Mouse (Mus musculus): ENCODE measurements around the gene Gnaq.
A peak's percentile ranks its signal among the peaks of the same experiment; 100 is the strongest.

Gene Gnaq

DNA sequence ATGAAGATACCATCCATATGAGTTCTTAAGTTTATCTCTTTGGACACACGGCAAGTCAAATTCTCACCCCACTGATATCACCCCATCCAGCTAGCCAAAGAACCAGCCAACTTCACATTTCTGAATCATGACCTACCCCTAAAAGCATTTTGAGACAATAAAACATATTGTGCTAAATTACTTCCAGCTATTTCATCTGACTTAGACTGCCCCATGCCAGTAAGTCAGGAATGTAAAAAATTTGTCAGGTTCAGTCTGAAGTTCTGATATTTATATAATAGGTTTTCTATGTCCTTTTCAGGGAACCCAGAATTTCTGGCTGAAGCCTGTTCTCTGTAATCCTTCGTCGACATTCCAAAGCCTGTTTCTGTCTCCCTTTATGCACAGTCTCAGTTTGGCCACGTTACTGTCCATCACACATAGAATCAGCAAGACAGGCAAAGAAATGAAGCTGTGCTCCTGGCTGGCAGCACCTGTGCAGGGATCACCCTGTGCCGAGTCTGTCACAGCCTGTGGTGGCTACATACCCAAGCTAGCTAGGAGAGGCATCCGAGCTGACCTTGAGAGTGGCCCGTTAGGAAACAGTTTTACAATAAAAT is 233.9 kb downstream of the Gnaq start:
- no peak for DNase-seq (ENCODE audit: low read depth, low spot score)

- peak; percentile 40 for DNase-seq (ENCODE audit: low read depth, low spot score)
Measured at GRCm38 (mm10) chr19:16367218-16367617, 234.6 kb downstream of the Gnaq start.

DNA sequence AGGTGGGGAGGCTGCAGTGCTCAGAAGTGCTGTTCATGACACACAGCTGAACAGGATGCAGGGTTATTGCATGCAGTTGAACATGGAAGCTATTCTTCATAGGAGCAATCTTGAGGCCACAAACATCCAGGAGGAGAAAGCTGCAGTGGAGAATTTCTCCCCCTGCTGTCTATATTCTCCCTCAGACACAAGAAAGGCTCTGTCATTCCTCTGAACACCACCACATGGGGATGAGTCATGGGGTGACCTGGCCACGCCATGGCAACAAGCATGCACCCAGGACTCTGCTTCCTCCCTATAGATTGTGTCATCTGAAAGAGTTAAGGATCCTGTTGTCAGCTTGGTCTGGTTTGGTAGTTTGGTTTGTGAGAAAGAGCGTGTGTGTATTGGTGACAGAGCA is 239.0 kb downstream of the Gnaq start:
- DNase-seq (ENCODE audit: low read depth, low spot score), result peak; percentile 41

DNA sequence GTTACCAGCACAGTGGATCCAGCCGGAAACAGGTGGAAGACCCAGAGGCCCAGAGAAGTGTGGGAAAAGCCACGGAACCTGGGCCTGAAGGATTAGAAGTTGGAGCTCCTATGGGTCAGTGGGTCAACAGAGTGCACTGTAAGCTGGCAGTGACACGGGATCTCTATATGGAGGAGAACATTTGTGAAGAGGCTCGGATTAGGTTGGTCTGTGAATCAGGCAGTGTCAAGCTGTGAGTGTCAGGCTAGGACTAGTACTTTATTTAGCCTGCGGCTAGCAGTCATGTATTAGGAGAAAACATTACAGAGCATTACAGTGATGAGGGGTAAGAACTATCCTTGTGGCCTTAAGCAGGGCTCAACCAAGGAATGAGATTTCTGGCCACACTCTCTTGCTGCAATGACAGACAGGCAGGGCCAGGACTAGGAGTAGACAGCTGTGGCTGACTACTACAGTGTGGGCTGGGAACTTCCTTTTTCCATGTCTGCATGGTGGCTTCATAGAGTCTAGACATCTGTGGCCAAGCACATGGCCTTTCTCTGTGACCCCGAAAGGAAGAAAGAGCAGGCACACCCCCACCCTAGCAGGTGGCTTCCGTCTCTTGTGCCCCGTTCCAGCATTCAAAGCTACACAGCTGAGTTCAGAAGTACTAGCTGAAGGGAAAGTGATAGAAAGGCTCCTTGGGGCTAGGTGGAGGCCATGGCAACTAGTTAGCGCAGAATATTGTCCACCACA is 240.3 kb downstream of the Gnaq start:
- peak; percentile 42 for DNase-seq (ENCODE audit: low read depth, low spot score)

DNA sequence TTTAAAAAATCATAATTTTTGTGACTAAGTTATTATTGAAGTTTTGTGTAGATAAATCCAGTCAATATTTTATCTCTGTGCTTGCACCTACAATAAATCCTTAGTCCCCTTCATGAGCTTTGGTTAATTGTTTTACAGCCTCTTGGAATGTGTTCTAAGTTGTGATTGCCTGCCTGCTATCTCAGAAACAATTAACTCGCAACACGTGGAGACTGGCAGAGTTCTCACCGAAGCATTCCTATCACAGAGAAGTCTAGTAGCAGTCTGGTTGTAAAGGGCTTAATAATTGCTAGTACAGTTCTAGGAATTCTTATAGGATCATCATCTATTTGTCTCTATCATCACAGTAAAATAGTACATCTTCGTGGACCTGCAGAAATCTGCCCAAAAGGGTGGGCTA is 243.2 kb downstream of the Gnaq start:
- DNase-seq (ENCODE audit: low read depth, low spot score), result no peak

DNA sequence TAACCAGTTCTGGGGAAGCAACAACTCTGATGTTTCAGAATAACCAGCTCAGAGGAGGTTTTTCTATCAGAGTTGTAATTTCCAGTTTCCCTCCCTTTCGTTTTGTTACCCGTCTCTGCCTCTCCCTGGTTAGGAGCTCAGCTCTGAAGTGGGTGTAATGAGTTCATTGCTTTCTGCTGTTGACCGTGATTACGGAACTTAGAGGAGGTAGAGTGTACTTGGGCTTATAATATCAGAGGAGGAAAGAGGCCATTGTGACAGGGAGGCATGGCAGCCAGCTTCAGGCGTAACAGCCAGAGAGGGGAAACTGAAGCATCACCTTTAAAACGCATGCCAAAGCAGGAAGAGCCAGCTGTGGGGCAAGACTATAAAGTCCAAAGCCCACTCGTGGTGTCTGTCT is 245.9 kb downstream of the Gnaq start:
- DNase-seq (ENCODE audit: low read depth, low spot score), result no peak

- DNase-seq (ENCODE audit: low read depth, low spot score), result no peak
Measured at GRCm38 (mm10) chr19:16379687-16380086, 247.1 kb downstream of the Gnaq start.

DNA sequence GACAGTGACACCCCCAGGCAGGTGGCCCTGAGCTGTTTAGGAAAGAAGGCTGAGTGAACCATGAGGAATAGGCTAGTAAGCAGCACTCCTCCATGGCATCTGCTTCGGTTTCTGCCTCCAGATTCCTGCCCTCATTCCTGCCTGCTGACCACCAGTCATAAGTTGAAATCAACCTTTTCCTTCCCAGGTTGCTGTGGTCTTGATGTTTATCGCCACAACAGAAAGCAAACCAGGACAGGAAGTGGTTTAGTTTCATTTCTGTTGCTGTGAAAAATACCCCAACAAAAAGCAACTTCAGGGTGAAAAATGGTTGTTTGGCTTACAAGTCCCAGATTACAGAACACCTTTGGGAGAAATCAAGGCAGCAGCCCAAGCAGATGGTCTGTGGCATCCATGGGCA is 249.8 kb downstream of the Gnaq start:
- DNase-seq (ENCODE audit: low read depth, low spot score), result no peak

DNA sequence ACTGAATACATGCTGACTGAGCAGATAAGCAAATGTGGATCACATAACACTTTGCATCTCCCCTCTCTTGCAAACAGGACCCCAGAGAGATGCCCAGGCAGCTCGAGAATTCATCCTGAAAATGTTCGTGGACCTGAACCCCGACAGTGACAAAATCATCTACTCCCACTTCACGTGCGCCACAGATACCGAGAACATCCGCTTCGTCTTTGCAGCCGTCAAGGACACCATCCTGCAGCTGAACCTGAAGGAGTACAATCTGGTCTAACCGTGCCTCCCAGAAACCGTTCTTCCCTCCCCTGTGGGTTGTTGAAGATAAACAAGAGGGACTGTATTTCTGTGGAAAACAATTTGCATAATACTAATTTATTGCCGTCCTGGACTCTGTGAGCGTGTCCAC is 250.5 kb downstream of the Gnaq start:
- no peak for DNase-seq (ENCODE audit: low read depth, low spot score)

DNA sequence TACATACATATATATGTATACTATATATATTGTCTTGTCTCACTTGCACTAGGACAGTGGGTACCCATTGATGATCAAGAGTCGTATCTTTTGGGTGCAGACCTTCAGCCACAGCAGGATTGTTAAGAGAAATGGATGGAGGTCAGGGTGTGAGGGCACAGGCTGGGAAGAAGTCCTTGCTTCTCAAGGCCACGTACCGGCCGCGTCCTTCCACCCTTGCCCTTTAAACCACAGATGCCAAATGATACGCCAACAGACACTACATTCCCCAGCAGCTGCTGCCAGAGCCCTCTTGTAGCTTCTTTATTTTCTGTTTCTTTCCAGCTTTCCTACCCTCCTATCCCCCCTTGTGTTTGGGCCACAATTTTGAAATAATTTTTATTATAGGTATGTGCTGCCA is 251.5 kb downstream of the Gnaq start:
- DNase-seq (ENCODE audit: low read depth, low spot score), result no peak

DNA sequence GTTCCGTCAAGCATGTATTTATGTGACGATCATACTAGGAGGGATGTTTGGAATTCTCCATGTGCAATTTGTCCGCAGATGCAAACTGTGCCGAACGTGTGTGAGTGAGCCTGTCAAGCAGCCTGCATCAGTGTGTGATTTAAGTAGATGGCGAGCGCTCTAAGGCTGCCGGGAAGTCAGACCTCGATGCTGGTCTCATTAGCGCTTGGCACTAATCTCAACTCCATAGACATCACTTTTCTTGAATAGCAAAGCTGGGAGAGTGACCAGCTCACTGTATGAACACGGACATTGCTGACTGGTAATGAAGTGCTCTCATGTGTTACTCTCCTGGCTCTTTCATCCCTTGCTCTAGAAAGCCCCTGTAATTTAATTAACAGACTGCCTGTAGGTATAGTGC is 252.3 kb downstream of the Gnaq start:
- no peak for DNase-seq (ENCODE audit: low read depth, low spot score)

DNA sequence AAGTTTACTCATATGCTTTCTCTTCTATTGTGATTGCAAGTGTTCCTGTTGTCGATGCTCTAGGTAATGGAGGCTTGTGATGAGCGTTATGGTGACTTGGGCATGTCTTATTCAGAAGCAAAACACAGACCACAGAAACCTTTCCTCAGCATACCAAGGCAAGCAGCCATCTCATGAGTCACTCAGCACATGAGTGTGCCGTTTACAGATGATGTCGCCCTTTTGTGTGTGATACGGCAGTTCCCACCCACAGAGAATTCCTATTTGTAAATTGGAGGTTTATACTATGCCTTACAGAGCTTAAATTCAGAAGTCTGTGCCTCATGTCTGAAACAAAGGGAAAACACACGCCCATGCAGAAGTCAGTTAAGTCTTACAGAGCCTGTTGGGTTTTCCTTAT is 253.9 kb downstream of the Gnaq start:
- peak; percentile 86 for DNase-seq (ENCODE audit: low read depth, low spot score)

DNA sequence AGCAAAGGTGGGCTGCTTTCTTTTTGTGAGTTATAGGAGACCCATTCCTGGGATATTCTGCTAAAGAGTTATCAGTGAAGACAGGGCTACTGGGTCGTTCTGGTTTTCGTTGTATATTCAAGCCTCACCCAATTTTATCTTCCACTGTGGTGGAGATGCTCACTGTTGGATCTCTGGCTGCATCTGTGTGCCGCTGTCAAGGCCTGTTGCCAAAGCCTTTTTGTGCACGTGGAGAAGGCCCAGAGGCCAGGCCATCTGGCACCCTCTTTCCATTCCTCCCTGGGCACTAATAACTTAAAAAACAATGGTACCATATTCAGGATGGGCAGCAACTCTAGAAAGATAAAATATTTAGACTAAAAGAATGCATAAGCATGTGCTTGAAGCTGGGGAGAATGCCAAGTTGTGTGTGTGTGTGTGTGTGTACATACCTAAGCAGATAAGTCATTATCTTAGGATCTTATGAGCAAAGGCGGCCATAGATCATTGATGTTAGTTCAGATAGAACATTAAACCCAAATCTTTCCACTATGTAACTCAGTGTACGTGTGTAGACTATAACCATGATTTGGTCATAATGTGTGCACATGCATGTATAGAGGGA is 257.7 kb downstream of the Gnaq start:
- DNase-seq (ENCODE audit: low read depth, low spot score), result no peak

GRCm38 (mm10) chr19:16394381-16394780 is 261.8 kb downstream of the Gnaq start:
- no peak for DNase-seq (ENCODE audit: low read depth, low spot score)

DNA sequence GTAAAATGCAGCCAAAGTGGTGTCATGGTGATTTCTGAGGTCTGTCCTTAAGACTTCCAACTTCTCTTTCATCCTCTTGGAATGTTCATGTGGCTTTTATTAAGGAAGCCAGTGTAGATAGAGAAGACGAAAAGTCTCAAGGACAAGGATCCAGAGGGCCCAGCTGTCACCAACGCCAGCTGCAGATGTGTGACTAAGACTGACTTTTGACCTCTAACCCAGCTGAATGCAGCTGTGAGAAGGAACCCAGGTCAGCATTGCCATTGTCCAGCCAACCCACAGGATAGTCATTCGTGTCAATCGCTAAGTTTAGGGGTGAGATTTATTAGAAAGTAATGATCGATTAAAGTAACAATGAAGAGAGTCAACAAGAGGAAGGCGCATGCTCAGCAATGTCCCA is 270.5 kb downstream of the Gnaq start:
- no peak for DNase-seq (ENCODE audit: low read depth, low spot score)

- DNase-seq (ENCODE audit: low read depth, low spot score), result no peak
Measured at GRCm38 (mm10) chr19:16407727-16408126, 275.1 kb downstream of the Gnaq start.

- no peak for DNase-seq (ENCODE audit: low read depth, low spot score)
Measured at GRCm38 (mm10) chr19:16411302-16411701, 278.7 kb downstream of the Gnaq start.

GRCm38 (mm10) chr19:16418086-16418663 is 285.5 kb downstream of the Gnaq start:
- no peak for DNase-seq (ENCODE audit: low read depth, low spot score)

DNA sequence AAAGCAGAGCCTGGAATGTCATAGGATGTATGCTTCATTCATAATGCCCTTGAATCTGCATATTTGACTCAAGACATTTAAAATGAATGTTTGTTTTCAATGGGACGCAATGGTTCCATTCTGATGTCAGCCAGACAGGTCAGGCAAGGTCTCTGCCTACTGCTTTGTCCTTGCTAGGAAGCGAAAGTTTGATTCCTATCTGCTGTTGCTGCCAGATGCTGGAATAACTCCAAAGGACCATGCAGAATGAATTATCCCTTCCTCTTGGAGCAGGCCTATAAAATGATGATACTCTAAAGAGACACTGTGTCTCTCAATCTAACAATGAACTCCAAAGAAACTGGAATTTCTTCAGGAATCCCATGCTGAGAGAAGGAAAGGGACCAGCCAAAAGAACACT is 293.0 kb downstream of the Gnaq start:
- no peak for DNase-seq (ENCODE audit: low read depth, low spot score)

DNA sequence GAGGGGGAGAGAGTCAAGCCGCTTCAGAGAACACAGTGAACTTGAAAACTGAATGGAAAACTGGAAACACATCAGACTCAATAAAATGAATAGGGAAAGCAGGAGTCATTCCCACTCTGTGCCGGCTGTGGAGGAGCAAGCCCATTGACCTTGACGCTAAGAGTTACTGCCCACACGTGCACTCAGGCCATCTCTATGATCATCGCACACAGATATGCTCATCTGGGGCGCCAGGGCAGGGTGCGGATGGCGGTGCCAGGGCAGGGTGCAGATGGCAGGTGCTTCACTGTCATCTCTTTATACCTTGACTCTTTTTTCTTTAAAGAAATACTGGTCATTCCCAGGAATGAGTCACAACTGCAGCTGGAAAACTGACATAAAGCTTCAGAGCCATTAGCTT is 298.7 kb downstream of the Gnaq start:
- DNase-seq (ENCODE audit: low read depth, low spot score), result no peak

- DNase-seq (ENCODE audit: low read depth, low spot score), result peak; percentile 42
Measured at GRCm38 (mm10) chr19:16434879-16435278, 302.2 kb downstream of the Gnaq start.

- DNase-seq (ENCODE audit: low read depth, low spot score), result peak; percentile 37
Measured at GRCm38 (mm10) chr19:16435531-16436231, 303.1 kb downstream of the Gnaq start, which contains the start of gene Gna14. TSS of gene Gna14 (plus strand) at chr19:16435762.

All from brain, adult 2 months (tissue).